Mouse (Mus musculus): Measurements from ENCODE around the gene Mast4.

DNA sequence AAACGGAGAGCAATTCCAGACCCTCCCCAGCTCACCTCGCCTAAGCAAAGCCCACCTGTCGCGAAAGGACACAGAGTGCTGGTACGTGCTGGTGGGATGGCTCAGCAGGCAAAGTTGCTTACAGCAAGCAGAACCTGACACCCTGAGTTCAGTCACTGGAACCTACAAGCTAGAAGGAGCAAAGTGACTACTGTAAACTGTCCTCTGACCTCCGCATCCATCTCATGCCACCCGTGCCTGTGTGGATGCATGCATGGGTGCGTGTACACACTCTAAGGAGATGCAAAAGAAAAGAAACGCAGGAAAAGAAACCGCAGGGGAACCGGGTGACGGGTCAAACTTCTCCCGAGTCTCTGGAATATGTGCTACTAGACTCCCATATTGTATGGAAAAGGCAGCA is 444.8 kb downstream of the Mast4 start:
- no peak for TF ChIP-seq CTCF (IDR thresholded peaks at IDR 0.05; ENCODE audit: low read depth)
- TF ChIP-seq EP300 (IDR thresholded peaks at IDR 0.05; ENCODE audit: low read depth), result no peak

Measured in liver, embryonic 14.5 days (tissue).